Mouse (Mus musculus) MEL (cell line): ENCODE measurements around the gene Col24a1.

ENCODE experiments used
- CHD2 ChIP-seq: IDR thresholded peaks from 2 replicates; pipeline ENCODE4 v1.6.1; 2011; ENCODE audit warnings: low read length, improper control_type of control experiment
- CTCF ChIP-seq, 3 experiments: IDR thresholded peaks in 2 of 3; conservative IDR thresholded peaks in 1 of 3; 2 replicates each; pipeline ENCODE4 v1.5.1; 2011 to 2012; ENCODE audit warnings: low read length in 3 of 3, low read depth in 2 of 3, mild to moderate bottlenecking in 2 of 3, improper control_type of control experiment in 1 of 3, inconsistent platforms in 1 of 3, mixed read lengths in 1 of 3, moderate library complexity in 1 of 3; ENCODE audit not compliant: control insufficient read depth in 1 of 3, insufficient read depth in 1 of 3, poor library complexity in 1 of 3, severe bottlenecking in 1 of 3
- GATA1 ChIP-seq: IDR thresholded peaks from 2 replicates; pipeline ENCODE4 v1.6.1; 2011; ENCODE audit warnings: low read depth, low read length, improper control_type of control experiment
- MAZ ChIP-seq: IDR thresholded peaks from 2 replicates; pipeline ENCODE4 v1.6.1; 2012; ENCODE audit warnings: low read depth, mild to moderate bottlenecking, inconsistent platforms, low read length, improper control_type of control experiment
- MXI1 ChIP-seq: IDR thresholded peaks from 2 replicates; pipeline ENCODE4 v1.6.1; 2011; ENCODE audit warnings: mild to moderate bottlenecking, low read depth, low read length, improper control_type of control experiment
- POLR2A ChIP-seq, 2 experiments: IDR thresholded peaks; 2 replicates each; pipeline ENCODE4 v1.6.1; 2011 to 2012; ENCODE audit warnings: low read length in 2 of 2, mild to moderate bottlenecking in 2 of 2, control low read depth in 1 of 2, improper control_type of control experiment in 1 of 2, low read depth in 1 of 2, moderate library complexity in 1 of 2; ENCODE audit not compliant: control insufficient read depth in 1 of 2, insufficient read depth in 1 of 2, poor library complexity in 1 of 2
- POLR2AphosphoS5 ChIP-seq: IDR thresholded peaks from 2 replicates; pipeline ENCODE4 v1.6.1; 2012; ENCODE audit warnings: low read depth, borderline replicate concordance, mild to moderate bottlenecking, inconsistent platforms, low read length, moderate library complexity, mixed read lengths
- SIN3A ChIP-seq: IDR thresholded peaks from 2 replicates; pipeline ENCODE4 v1.6.1; 2012; ENCODE audit warnings: low read length, improper control_type of control experiment, inconsistent platforms
- TCF12 ChIP-seq: IDR thresholded peaks from 2 replicates; pipeline ENCODE4 v1.6.1; 2014; ENCODE audit warnings: low read depth, mild to moderate bottlenecking, inconsistent platforms, low read length, improper control_type of control experiment, moderate library complexity
- ZMIZ1 ChIP-seq: IDR thresholded peaks from 2 replicates; pipeline ENCODE4 v1.6.1; 2012; ENCODE audit warnings: low read depth, mild to moderate bottlenecking, inconsistent platforms, low read length, improper control_type of control experiment, moderate library complexity

- TF ChIP-seq POLR2AphosphoS5, result no peak
- TF ChIP-seq MAZ, result no peak
- TF ChIP-seq CTCF (IDR thresholded peaks at IDR 0.05 in 2 of 3, conservative IDR thresholded peaks at IDR 0.05 in 1 of 3; ENCODE audit: control insufficient read depth in 1 of 3, insufficient read depth in 1 of 3, low read depth in 2 of 3, low read length in 3 of 3, poor library complexity in 1 of 3, severe bottlenecking in 1 of 3), result no peak
- TF ChIP-seq SIN3A, result no peak
- TF ChIP-seq POLR2A (IDR thresholded peaks at IDR 0.05; ENCODE audit: control insufficient read depth in 1 of 2, insufficient read depth in 1 of 2, low read depth in 1 of 2, low read length in 2 of 2, poor library complexity in 1 of 2), result no peak
- TF ChIP-seq TCF12, result no peak
- TF ChIP-seq CHD2, result no peak
- TF ChIP-seq GATA1, result no peak
- TF ChIP-seq MXI1, result no peak
- no peak for TF ChIP-seq ZMIZ1
These were observed 28.5 kb downstream of the Col24a1 start for GRCm38 (mm10) chr3:145320587-145321274.
